Mouse (Mus musculus) c-Kit-positive CD71-positive TER-119-positive erythroid progenitor cells, embryonic 14.5 days (primary cell): ENCODE measurements at regions not wholly inside any gene's neighbourhood (a gene's known extent, or its start where the extent isn't known, plus 50 kb on each side); places are given as distances from the start of the nearest gene placed in this dataset.

ENCODE experiments used
- DNase-seq: peaks from one replicate; pipeline ENCODE4 v3.0.0-alpha.2; 2013; ENCODE audit warnings: low spot score

GRCm38 (mm10) chr5:132652201-132652600 is 109.1 kb upstream of the Auts2 start:
- no peak for DNase-seq

- no peak for DNase-seq
Observed at GRCm38 (mm10) chr5:132649771-132650170, 106.6 kb upstream of the Auts2 start.

- no peak for DNase-seq
Observed at GRCm38 (mm10) chr5:132648751-132649150, 105.6 kb upstream of the Auts2 start.

- DNase-seq: no peak
Observed at GRCm38 (mm10) chr5:132644646-132645172, 101.6 kb upstream of the Auts2 start.

- DNase-seq: no peak
Observed at GRCm38 (mm10) chr5:132643270-132643669, 100.1 kb upstream of the Auts2 start.

GRCm38 (mm10) chr5:132633198-132633884 is 90.2 kb upstream of the Auts2 start:
- no peak for DNase-seq

GRCm38 (mm10) chr5:132621751-132622150 is 78.6 kb upstream of the Auts2 start:
- no peak for DNase-seq

- no peak for DNase-seq
Observed at GRCm38 (mm10) chr5:132617241-132617640, 74.1 kb upstream of the Auts2 start.

- no peak for DNase-seq
Observed at GRCm38 (mm10) chr5:132609251-132609650, 66.1 kb upstream of the Auts2 start.

- no peak for DNase-seq
Observed at GRCm38 (mm10) chr5:132606216-132606615, 63.1 kb upstream of the Auts2 start.

GRCm38 (mm10) chr5:132594796-132595195 is 51.7 kb upstream of the Auts2 start:
- DNase-seq: no peak
